Mouse (Mus musculus): ENCODE results near the gene Aff3.

GRCm38 (mm10) chr1:38620401-38620800 is 44.4 kb downstream of the Aff3 start:
- TF ChIP-seq POLR2A (IDR thresholded peaks at IDR 0.05; ENCODE audit: insufficient read depth, low read depth, low read length): no peak
- no peak for TF ChIP-seq CTCF (IDR thresholded peaks at IDR 0.05; ENCODE audit: insufficient read depth, low read depth, low read length)
